Mouse (Mus musculus) kidney, postnatal 4 days (tissue): ENCODE data around the gene Cxcl14.

ENCODE experiments used
- DNase-seq, 2 experiments: peaks; one replicate each; pipeline ENCODE4 v3.0.0; 2021; ENCODE audit warnings: mixed read lengths in 2 of 2

Gene Cxcl14

GRCm38 (mm10) chr13:56289261-56289660, 7.1 kb downstream of the Cxcl14 start:
- no peak for DNase-seq

GRCm38 (mm10) chr13:56288601-56289000, 7.8 kb downstream of the Cxcl14 start:
- DNase-seq = no peak

- no peak for DNase-seq
These were observed 9.3 kb downstream of the Cxcl14 start for GRCm38 (mm10) chr13:56287091-56287490.

GRCm38 (mm10) chr13:56283321-56283720, 13.0 kb downstream of the Cxcl14 start:
- DNase-seq = no peak

- no peak for DNase-seq
These were observed 16.0 kb downstream of the Cxcl14 start for GRCm38 (mm10) chr13:56280356-56280755.

GRCm38 (mm10) chr13:56279439-56279838, 16.9 kb downstream of the Cxcl14 start:
- peak; percentile 92 to 93 for DNase-seq

GRCm38 (mm10) chr13:56275171-56275570, 21.2 kb downstream of the Cxcl14 start:
- DNase-seq = no peak

GRCm38 (mm10) chr13:56270124-56270523, 26.2 kb downstream of the Cxcl14 start:
- DNase-seq = no peak

- DNase-seq = no peak
These were observed 29.0 kb downstream of the Cxcl14 start for GRCm38 (mm10) chr13:56267396-56267795.

- peak in 1 of 2 experiments; percentile 33 for DNase-seq
These were observed 29.9 kb downstream of the Cxcl14 start for GRCm38 (mm10) chr13:56266435-56266834.

- DNase-seq = no peak
These were observed 30.7 kb downstream of the Cxcl14 start for GRCm38 (mm10) chr13:56265661-56266060.

GRCm38 (mm10) chr13:56262269-56262668, 34.1 kb downstream of the Cxcl14 start:
- DNase-seq = no peak

- DNase-seq = no peak
These were observed 36.0 kb downstream of the Cxcl14 start for GRCm38 (mm10) chr13:56260344-56260780.

GRCm38 (mm10) chr13:56259926-56260250, 36.5 kb downstream of the Cxcl14 start:
- DNase-seq = no peak

GRCm38 (mm10) chr13:56259021-56259925, 37.1 kb downstream of the Cxcl14 start:
- peak; percentile 18 to 32 for DNase-seq

GRCm38 (mm10) chr13:56258196-56259020, 37.9 kb downstream of the Cxcl14 start:
- DNase-seq = peak; percentile 10 to 34

GRCm38 (mm10) chr13:56257469-56258153, 38.7 kb downstream of the Cxcl14 start:
- DNase-seq = no peak

- no peak for DNase-seq
These were observed 39.5 kb downstream of the Cxcl14 start for GRCm38 (mm10) chr13:56256716-56257299.

- no peak for DNase-seq
These were observed 43.0 kb downstream of the Cxcl14 start for GRCm38 (mm10) chr13:56253379-56253778.

- no peak for DNase-seq
These were observed 43.6 kb downstream of the Cxcl14 start for GRCm38 (mm10) chr13:56252783-56253182.

GRCm38 (mm10) chr13:56251924-56252619, 44.3 kb downstream of the Cxcl14 start, which contains the start of gene Neurog1:
Gene Neurog1 (minus strand): TSS chr13:56252163.
- peak; percentile 46 to 56 for DNase-seq
